Comparison of ENCODE assay signal across 28 mouse cellular contexts in genomic region chr17:84639796-84640378, GRCm38 (mm10). TPM values are rescaled to one million over a fixed set of nuclear protein-coding genes. Genes with fewer than 3 reads are reported as not detected.
DNase-seq lines count a peak whose midpoint lies in the region; ATAC-seq and TF ChIP-seq lines count a peak whose summit lies in the region.
"Had no signal": no experiment of that assay in that cellular context is flagged by ENCODE, and none has a peak within 500 bp of the region (broad histone marks: within the 10 kb centered on the region; RNA-seq: fewer than 3 reads in every experiment).

No protein-coding gene starts in this region.

- H3K36me3 ChIP-seq in heart, embryonic 10.5 days, result no peaks in the 10 kb centered on the region
- no peaks in the 10 kb centered on the region for H3K36me3 ChIP-seq in stomach, embryonic 14.5 days (ENCODE audit: control insufficient read depth, insufficient read depth, low read length)
- H3K36me3 ChIP-seq in stomach, postnatal 0 days (ENCODE audit: control insufficient read depth, insufficient read depth, low read length), result no peaks in the 10 kb centered on the region
- peaks cover 12% of the 10 kb centered on the region for H3K36me3 ChIP-seq in embryonic facial prominence, embryonic 10.5 days (replicated peaks)
- H3K36me3 ChIP-seq in hindbrain, embryonic 13.5 days, result no peaks in the 10 kb centered on the region
- H3K36me3 ChIP-seq: embryonic facial prominence, embryonic 15.5 days; forebrain, embryonic 15.5 days; G1E; heart, embryonic 13.5 days had no signal

- H3K4me2 ChIP-seq in stomach, embryonic 14.5 days (replicated peaks; ENCODE audit: low read depth, low read length), result no peak overlapping the region
- H3K4me2 ChIP-seq in stomach, postnatal 0 days (replicated peaks; ENCODE audit: low read depth), result no peak overlapping the region
- no peak overlapping the region for H3K4me2 ChIP-seq in hindbrain, embryonic 13.5 days
- H3K4me2 ChIP-seq: embryonic facial prominence, embryonic 15.5 days; forebrain, embryonic 15.5 days; heart, embryonic 13.5 days; hindbrain, embryonic 12.5 days had no signal

- H3K9ac ChIP-seq in stomach, embryonic 14.5 days (replicated peaks; ENCODE audit: low read depth, low read length), result no peak overlapping the region
- no peak overlapping the region for H3K9ac ChIP-seq in stomach, postnatal 0 days (ENCODE audit: low read length)
- no peak overlapping the region for H3K9ac ChIP-seq in hindbrain, embryonic 13.5 days
- H3K9ac ChIP-seq: embryonic facial prominence, embryonic 15.5 days; forebrain, embryonic 15.5 days; heart, embryonic 13.5 days; hindbrain, embryonic 12.5 days had no signal

- no peak for DNase-seq in heart, embryonic 10.5 days (ENCODE audit: low spot score)
- DNase-seq in heart, adult 8-10 months (ENCODE audit: low spot score), result no peak
- DNase-seq in stomach, postnatal 0 days (ENCODE audit: low spot score), result no peak
- DNase-seq in embryonic facial prominence, embryonic 10.5 days (ENCODE audit: low spot score), result peak; percentile 30
- DNase-seq in neural tube, embryonic 10.5 days (ENCODE audit: extremely low spot score, low spot score), result no peak
- DNase-seq: adrenal gland, postnatal 25 days; cerebellum, adult 18-20 months; cerebellum, adult 9-11 months; cerebellum, postnatal 36 days; gastrocnemius, postnatal 10 days; heart, adult 2 months; heart, postnatal 36 days had no signal

- no peaks in the 10 kb centered on the region for H3K9me3 ChIP-seq in heart, embryonic 10.5 days
- no peaks in the 10 kb centered on the region for H3K9me3 ChIP-seq in stomach, embryonic 14.5 days (ENCODE audit: control insufficient read depth, low read depth, low read length)
- H3K9me3 ChIP-seq in stomach, postnatal 0 days (ENCODE audit: control insufficient read depth, low read length), result no peaks in the 10 kb centered on the region
- no peaks in the 10 kb centered on the region for H3K9me3 ChIP-seq in embryonic facial prominence, embryonic 10.5 days
- no peaks in the 10 kb centered on the region for H3K9me3 ChIP-seq in hindbrain, embryonic 13.5 days
- H3K9me3 ChIP-seq: embryonic facial prominence, embryonic 15.5 days; forebrain, embryonic 15.5 days; G1E; heart, embryonic 13.5 days; hindbrain, embryonic 12.5 days had no signal

- no peak for TF ChIP-seq EP300 in stomach, postnatal 0 days (optimal IDR thresholded peaks at IDR 0.05)

- 0 out of 2 replicates have a peak overlapping the region, but pooled peaks have one; percentile 38 for H3K27ac ChIP-seq in heart, embryonic 10.5 days
- H3K27ac ChIP-seq in stomach, embryonic 14.5 days (ENCODE audit: low read length), result 0 out of 2 replicates have a peak overlapping the region, but pooled peaks have one; percentile 11
- H3K27ac ChIP-seq in stomach, postnatal 0 days (replicated peaks), result no peak overlapping the region
- H3K27ac ChIP-seq in embryonic facial prominence, embryonic 10.5 days (replicated peaks), result peak overlapping the region; percentile 72
- H3K27ac ChIP-seq in hindbrain, embryonic 13.5 days, result no peak overlapping the region
- H3K27ac ChIP-seq: embryonic facial prominence, embryonic 15.5 days; forebrain, embryonic 15.5 days; heart, adult 2 months; heart, embryonic 13.5 days; hindbrain, embryonic 12.5 days; hindbrain, postnatal 0 days had no signal

- H3K4me3 ChIP-seq in heart, embryonic 10.5 days, result no peak overlapping the region
- H3K4me3 ChIP-seq in stomach, embryonic 14.5 days (ENCODE audit: low read depth, low read length), result no peak overlapping the region
- no peak overlapping the region for H3K4me3 ChIP-seq in stomach, postnatal 0 days (ENCODE audit: low read depth, low read length)
- no peak overlapping the region for H3K4me3 ChIP-seq in embryonic facial prominence, embryonic 10.5 days
- no peak overlapping the region for H3K4me3 ChIP-seq in hindbrain, embryonic 13.5 days
- H3K4me3 ChIP-seq: embryonic facial prominence, embryonic 15.5 days; erythroblast, embryonic 14.5 days; forebrain, embryonic 15.5 days; heart, adult 2 months; heart, embryonic 13.5 days; hindbrain, embryonic 12.5 days had no signal

- TF ChIP-seq CTCF in stomach, postnatal 0 days (IDR thresholded peaks at IDR 0.05; ENCODE audit: low read depth), result no peak

- no peak for ATAC-seq in stomach, embryonic 14.5 days (ENCODE audit: insufficient number of reproducible peaks, insufficient read depth, low FRiP score, low read depth)
- ATAC-seq in stomach, postnatal 0 days (ENCODE audit: low FRiP score, low TSS enrichment), result no peak
- ATAC-seq in hindbrain, embryonic 13.5 days (ENCODE audit: low FRiP score), result no peak
- ATAC-seq: activated CD4-positive, CD25-positive, alpha-beta regulatory T cell, adult 4 months; forebrain, embryonic 15.5 days; hindbrain, postnatal 0 days had no signal

- H3K27me3 ChIP-seq in heart, embryonic 10.5 days (ENCODE audit: insufficient read depth, poor library complexity, severe bottlenecking), result no peaks in the 10 kb centered on the region
- H3K27me3 ChIP-seq in stomach, embryonic 14.5 days (ENCODE audit: control insufficient read depth, insufficient read depth, low read length), result no peaks in the 10 kb centered on the region
- no peaks in the 10 kb centered on the region for H3K27me3 ChIP-seq in stomach, postnatal 0 days (ENCODE audit: control insufficient read depth, insufficient read depth, low read length)
- no peaks in the 10 kb centered on the region for H3K27me3 ChIP-seq in embryonic facial prominence, embryonic 10.5 days (replicated peaks; ENCODE audit: low read depth, poor library complexity, severe bottlenecking)
- H3K27me3 ChIP-seq in hindbrain, embryonic 13.5 days, result no peaks in the 10 kb centered on the region
- H3K27me3 ChIP-seq: CH12.LX; embryonic facial prominence, embryonic 15.5 days; forebrain, embryonic 15.5 days; heart, embryonic 13.5 days; hindbrain, embryonic 12.5 days had no signal

- WGBS in heart, embryonic 10.5 days, result 62% methylated on average over 10 of the region's 10 CpGs
- 82% methylated on average over 10 of the region's 10 CpGs for WGBS in stomach, embryonic 14.5 days
- WGBS in stomach, postnatal 0 days, result 70% methylated on average over 10 of the region's 10 CpGs
- WGBS in embryonic facial prominence, embryonic 10.5 days, result 54% methylated on average over 10 of the region's 10 CpGs
- WGBS in hindbrain, embryonic 13.5 days, result 63% methylated on average over 10 of the region's 10 CpGs

- peaks cover 22% of the 10 kb centered on the region for H3K4me1 ChIP-seq in heart, embryonic 10.5 days
- peaks cover 15% of the 10 kb centered on the region for H3K4me1 ChIP-seq in stomach, embryonic 14.5 days (ENCODE audit: control insufficient read depth, insufficient read depth, low read length)
- peaks cover 2% of the 10 kb centered on the region; the same call in 1 of the 2 replicates for H3K4me1 ChIP-seq in stomach, postnatal 0 days (replicated peaks; ENCODE audit: control insufficient read depth, insufficient read depth)
- H3K4me1 ChIP-seq in embryonic facial prominence, embryonic 10.5 days, result peaks cover 37% of the 10 kb centered on the region
- 0 out of 2 replicates have a peak, but pooled peaks cover 6% of the 10 kb centered on the region for H3K4me1 ChIP-seq in hindbrain, embryonic 13.5 days (replicated peaks)
- H3K4me1 ChIP-seq: forebrain, embryonic 15.5 days had no signal

RNA-seq across cellular contexts. Expression of gene Dync2li1, which starts 13.6 kb away (rescaled TPM):
- polyA plus RNA-seq in heart, embryonic 10.5 days (2016; fragmentation: Nextera tagmentation; extraction: Ambion mirVana), result 9.9 and 17.2 TPM in 2 replicates
- total RNA-seq in heart, adult 8-10 months (2022), result 1 to 10 TPM; 2.5 to 4.9 (median 3.2) TPM
- 37.1 and 39.9 TPM in 2 replicates for polyA plus RNA-seq in stomach, embryonic 14.5 days (2014; fragmentation: Nextera tagmentation; extraction: Ambion mirVana)
- 13.3 and 14.0 TPM in 2 replicates for polyA plus RNA-seq in stomach, postnatal 0 days (2015; fragmentation: Nextera tagmentation; extraction: Ambion mirVana)
- polyA plus RNA-seq in embryonic facial prominence, embryonic 10.5 days (2016; fragmentation: Nextera tagmentation; extraction: Ambion mirVana), result 29.4 and 34.6 TPM in 2 replicates
- 33.2 and 36.9 TPM in 2 replicates for polyA plus RNA-seq in hindbrain, embryonic 13.5 days (2015; fragmentation: Nextera tagmentation; extraction: Ambion mirVana)
- total RNA-seq: G1E had no signal
- polyA plus RNA-seq: erythroblast, embryonic 14.5 days; G1E had no signal

RNA-seq across cellular contexts. Expression of gene Abcg8, which starts 36.2 kb away (rescaled TPM):
- polyA plus RNA-seq in heart, embryonic 10.5 days (2016; fragmentation: Nextera tagmentation; extraction: Ambion mirVana), result 0.09 TPM in 1 of 2 replicates, not detected in the other
- total RNA-seq in heart, adult 8-10 months (2022), result under 1 TPM in 1 of 4 experiments, not detected in 3; 0.16 TPM
- 0.20 TPM in 1 of 2 replicates, not detected in the other for polyA plus RNA-seq in stomach, embryonic 14.5 days (2014; fragmentation: Nextera tagmentation; extraction: Ambion mirVana)
- 0.08 and 0.13 TPM in 2 replicates for polyA plus RNA-seq in stomach, postnatal 0 days (2015; fragmentation: Nextera tagmentation; extraction: Ambion mirVana)
- polyA plus RNA-seq in embryonic facial prominence, embryonic 10.5 days (2016; fragmentation: Nextera tagmentation; extraction: Ambion mirVana), result 0.10 and 0.15 TPM in 2 replicates
- polyA plus RNA-seq in hindbrain, embryonic 13.5 days (2015; fragmentation: Nextera tagmentation; extraction: Ambion mirVana), result 0.13 and 0.19 TPM in 2 replicates
- total RNA-seq: adrenal gland, adult 18-20 months; gastrocnemius, postnatal 10 days; heart, adult 2 months; heart, postnatal 36 days; hindbrain, postnatal 0 days had no signal
- polyA plus RNA-seq: activated CD4-positive, CD25-positive, alpha-beta regulatory T cell, adult 4 months; erythroblast, embryonic 14.5 days; frontal cortex, adult 2 months; G1E; heart, adult 2 months; heart, embryonic 13.5 days; heart, postnatal 0 days; hindbrain, postnatal 0 days; intestine, embryonic 14.5 days had no signal

RNA-seq across cellular contexts. Expression of gene Abcg5, which starts 42.9 kb away (rescaled TPM):
- 0.65 TPM in 2 replicates for polyA plus RNA-seq in heart, embryonic 10.5 days (2016; fragmentation: Nextera tagmentation; extraction: Ambion mirVana)
- not detected for total RNA-seq in heart, adult 8-10 months (2022)
- polyA plus RNA-seq in stomach, embryonic 14.5 days (2014; fragmentation: Nextera tagmentation; extraction: Ambion mirVana), result 0.94 and 1.8 TPM in 2 replicates
- polyA plus RNA-seq in stomach, postnatal 0 days (2015; fragmentation: Nextera tagmentation; extraction: Ambion mirVana), result 0.82 and 1.7 TPM in 2 replicates
- 1.3 and 1.6 TPM in 2 replicates for polyA plus RNA-seq in embryonic facial prominence, embryonic 10.5 days (2016; fragmentation: Nextera tagmentation; extraction: Ambion mirVana)
- polyA plus RNA-seq in hindbrain, embryonic 13.5 days (2015; fragmentation: Nextera tagmentation; extraction: Ambion mirVana), result 3.2 and 7.7 TPM in 2 replicates
- total RNA-seq: adrenal gland, adult 18-20 months; CH12.LX; gastrocnemius, postnatal 10 days; gastrocnemius, postnatal 4 days; heart, adult 2 months; heart, postnatal 36 days had no signal
- polyA plus RNA-seq: activated CD4-positive, CD25-positive, alpha-beta regulatory T cell, adult 4 months; erythroblast, embryonic 14.5 days; frontal cortex, adult 2 months; G1E; heart, adult 2 months; heart, postnatal 0 days had no signal

Comparison
In these comparisons a context has a peak if more than half of its experiments do, and no peak if none do; other contexts are left out.
1. H3K27ac ChIP-seq: peak in heart, embryonic 10.5 days (single experiment), stomach, embryonic 14.5 days (single experiment) and embryonic facial prominence, embryonic 10.5 days (single experiment); none in stomach, postnatal 0 days (single experiment) and hindbrain, embryonic 13.5 days (single experiment).